Comparison of ENCODE assay signal across 35 mouse cellular contexts in genomic region chr3:37761741-37762140, GRCm38 (mm10). TPM values are rescaled to one million over a fixed set of nuclear protein-coding genes. Genes with fewer than 3 reads are reported as not detected.
"Had no signal": no experiment of that assay in that cellular context is flagged by ENCODE, and none has a peak within 500 bp of the region (broad histone marks: within the 10 kb centered on the region; RNA-seq: fewer than 3 reads in every experiment).

No protein-coding gene starts in this region.

- H3K9me3 ChIP-seq: heart, embryonic 13.5 days; heart, embryonic 15.5 days; hindbrain, embryonic 12.5 days; hindbrain, embryonic 13.5 days; hindbrain, embryonic 15.5 days; intestine, embryonic 15.5 days; kidney, embryonic 15.5 days had no signal

- H3K4me2 ChIP-seq: heart, embryonic 11.5 days; heart, embryonic 12.5 days; heart, embryonic 13.5 days; heart, embryonic 15.5 days; hindbrain, embryonic 12.5 days; hindbrain, embryonic 13.5 days; hindbrain, embryonic 14.5 days; hindbrain, embryonic 15.5 days; intestine, embryonic 15.5 days; kidney, embryonic 15.5 days had no signal

- H3K9ac ChIP-seq: heart, embryonic 12.5 days; heart, embryonic 13.5 days; heart, embryonic 15.5 days; hindbrain, embryonic 12.5 days; hindbrain, embryonic 13.5 days; hindbrain, embryonic 14.5 days; hindbrain, embryonic 15.5 days; intestine, embryonic 15.5 days; kidney, embryonic 15.5 days had no signal

- H3K27me3 ChIP-seq: heart, embryonic 12.5 days; heart, embryonic 13.5 days; heart, embryonic 15.5 days; hindbrain, embryonic 12.5 days; hindbrain, embryonic 13.5 days; hindbrain, embryonic 15.5 days; intestine, embryonic 15.5 days; kidney, embryonic 15.5 days had no signal

- H3K27ac ChIP-seq: heart, embryonic 10.5 days; heart, embryonic 13.5 days; heart, embryonic 15.5 days; hindbrain, embryonic 10.5 days; hindbrain, embryonic 12.5 days; hindbrain, embryonic 13.5 days; hindbrain, embryonic 14.5 days; hindbrain, embryonic 15.5 days; hindbrain, postnatal 0 days; intestine, embryonic 15.5 days; kidney, embryonic 15.5 days; kidney, postnatal 0 days; layer of hippocampus, adult 2 months had no signal

- H3K36me3 ChIP-seq: heart, embryonic 10.5 days; heart, embryonic 12.5 days; heart, embryonic 13.5 days; heart, embryonic 15.5 days; hindbrain, embryonic 10.5 days; hindbrain, embryonic 12.5 days; hindbrain, embryonic 13.5 days; hindbrain, embryonic 15.5 days; intestine, embryonic 15.5 days; kidney, embryonic 15.5 days had no signal

- H3K4me3 ChIP-seq: heart, embryonic 10.5 days; heart, embryonic 12.5 days; heart, embryonic 13.5 days; heart, embryonic 15.5 days; hindbrain, embryonic 10.5 days; hindbrain, embryonic 12.5 days; hindbrain, embryonic 13.5 days; hindbrain, embryonic 15.5 days; intestine, embryonic 15.5 days; kidney, embryonic 15.5 days; layer of hippocampus, adult 2 months had no signal

- ATAC-seq: hindbrain, embryonic 16.5 days; hindbrain, postnatal 0 days; intestine, embryonic 15.5 days; intestine, embryonic 16.5 days; intestine, postnatal 0 days had no signal

- DNase-seq: heart, postnatal 10 days; heart, postnatal 14 days; heart, postnatal 36 days; heart, postnatal 4 days; kidney, adult 11 months; kidney, adult 18-20 months; kidney, adult 2 months; kidney, adult 8-10 months; kidney, adult 9 months; kidney, postnatal 10 days; kidney, postnatal 14 days; kidney, postnatal 25 days; kidney, postnatal 36 days; kidney, postnatal 4 days; layer of hippocampus, adult 9-11 months; layer of hippocampus, postnatal 36 days had no signal

RNA-seq across cellular contexts. Expression of gene Gm5148, which starts 37.5 kb away (rescaled TPM):
- total RNA-seq: heart, postnatal 14 days; heart, postnatal 25 days had no signal
